Mouse (Mus musculus): ENCODE results near the gene Hbb-bh1.
"Not testable (repeated sequence)": the region's sequence is repeated elsewhere in the genome, so short reads cannot be mapped to it uniquely, and the experiment has no call there.

The Hbb-bh1 gene

DNA sequence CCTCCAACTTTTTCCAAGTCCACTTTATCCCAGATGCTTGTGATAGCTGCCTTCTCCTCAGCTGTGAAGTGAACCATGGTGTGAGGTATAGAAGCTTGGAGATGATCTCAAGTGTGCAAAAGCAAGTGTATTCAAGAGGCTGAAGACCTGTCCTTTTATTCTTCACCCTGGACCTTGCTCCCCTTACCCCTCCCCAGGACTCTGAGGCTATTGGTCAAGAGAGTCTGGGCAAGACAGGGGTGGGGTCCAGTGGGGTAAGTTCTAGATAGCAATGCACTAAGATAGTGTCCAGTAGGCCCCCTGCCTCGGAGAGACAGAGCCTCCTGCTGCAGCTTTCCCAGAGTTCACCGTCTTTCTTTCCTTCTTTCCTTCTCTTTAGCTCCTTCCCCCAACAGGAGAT, at the start of gene Hbb-bh1:
TSS of gene Hbb-bh1 (minus strand) at position 131 of the 400 bp plus-strand sequence.
- no peak for DNase-seq

DNA sequence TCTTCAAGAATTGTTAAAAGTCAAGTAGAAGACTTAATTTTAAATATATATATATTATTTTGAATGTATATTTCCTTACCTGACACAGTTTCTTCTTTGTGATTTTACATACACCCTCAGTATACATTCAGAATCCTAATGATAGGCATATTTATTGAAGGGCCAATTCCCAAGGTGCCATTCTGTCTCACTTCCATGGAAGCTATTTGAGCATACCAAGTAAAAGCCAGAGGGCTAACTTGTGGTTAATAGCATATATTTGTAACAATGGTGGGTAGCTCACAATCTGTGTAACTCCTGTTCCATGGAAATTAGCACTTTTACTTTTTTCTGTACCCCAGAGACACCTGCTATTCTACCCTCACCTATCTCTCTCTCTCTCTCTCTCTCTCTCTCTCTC, 43.2 kb upstream of the Hbb-bh1 start, which contains the start of gene Olfr66:
TSS of gene Olfr66 (minus strand) at position 101 of the 400 bp plus-strand sequence.
- no peak for DNase-seq

DNA sequence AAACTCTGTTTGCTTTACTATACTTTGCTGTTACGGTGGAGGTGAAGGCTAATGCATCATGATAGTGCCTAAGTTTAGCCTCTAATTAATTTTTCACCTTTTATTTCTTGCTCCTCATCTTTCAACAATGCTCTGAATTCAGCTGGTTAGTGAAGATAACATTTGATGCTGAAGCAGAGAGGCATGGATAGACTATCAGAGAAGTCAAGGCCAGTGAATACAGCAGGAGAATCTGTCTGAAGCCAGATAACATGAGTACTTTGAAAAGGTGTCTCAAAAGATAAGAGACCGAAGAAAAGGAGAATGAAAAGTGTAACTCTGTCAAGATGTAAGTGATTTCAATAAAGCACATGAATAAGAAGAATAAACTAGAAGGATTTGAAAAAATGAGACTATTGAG, 34.1 kb upstream of the Hbb-bh1 start:
- DNase-seq: no peak

DNA sequence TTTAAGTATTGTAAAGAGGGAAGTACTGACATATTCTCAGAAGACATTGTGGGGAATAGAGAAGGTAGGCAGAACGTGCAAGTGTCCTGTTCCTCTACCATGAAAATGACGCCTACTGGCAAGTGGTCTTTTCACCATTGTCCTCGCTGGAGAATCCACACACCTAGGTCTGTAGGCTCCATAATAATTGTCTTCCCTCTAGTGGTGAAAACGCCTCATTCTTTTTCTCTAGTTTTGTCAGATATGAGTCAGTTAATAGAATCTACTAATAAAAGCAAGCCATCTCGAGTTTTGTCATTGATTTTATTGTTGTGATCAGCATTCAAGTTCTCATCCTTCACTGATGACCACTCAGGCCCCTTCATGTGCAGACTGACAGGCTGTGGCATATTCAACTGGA, 31.5 kb upstream of the Hbb-bh1 start:
- DNase-seq: no peak

DNA sequence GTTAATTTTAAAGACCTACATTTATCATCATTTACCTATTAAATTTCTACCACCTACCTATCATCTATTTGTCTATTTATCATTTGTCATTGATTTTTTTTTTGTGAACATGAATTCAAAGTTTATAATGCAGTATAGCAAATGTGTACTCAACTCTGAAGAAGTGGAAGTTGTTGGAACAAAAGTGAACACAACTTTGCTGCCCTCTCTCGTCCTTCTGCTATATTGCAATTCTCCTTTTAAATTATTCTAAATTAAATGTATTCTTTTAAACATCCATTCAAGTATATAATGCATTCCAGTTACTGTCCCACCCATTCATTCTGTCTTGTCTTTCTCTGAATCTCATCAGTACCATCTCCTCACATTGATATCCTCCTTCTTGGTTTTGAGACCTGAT, 30.1 kb upstream of the Hbb-bh1 start:
- DNase-seq: no peak

DNA sequence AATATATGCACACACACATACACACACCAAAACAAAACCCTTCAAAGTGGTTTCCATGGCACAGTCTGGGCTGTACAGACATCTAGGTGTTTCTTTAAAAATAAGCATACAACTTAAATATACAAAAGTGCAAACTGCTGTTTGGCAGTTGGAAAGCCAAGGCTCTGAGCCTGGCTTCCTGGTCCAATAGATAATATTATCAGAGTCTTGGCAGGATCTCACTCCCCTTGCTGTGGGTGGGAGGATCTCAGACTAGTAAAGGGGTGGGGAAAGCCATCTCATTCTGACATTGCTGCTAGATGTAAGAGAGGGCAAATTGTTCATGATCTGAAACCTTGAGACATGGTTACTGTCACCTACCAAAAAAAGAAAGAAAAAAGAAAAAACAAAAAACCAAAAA, 27.7 kb upstream of the Hbb-bh1 start:
- DNase-seq: no peak

DNA sequence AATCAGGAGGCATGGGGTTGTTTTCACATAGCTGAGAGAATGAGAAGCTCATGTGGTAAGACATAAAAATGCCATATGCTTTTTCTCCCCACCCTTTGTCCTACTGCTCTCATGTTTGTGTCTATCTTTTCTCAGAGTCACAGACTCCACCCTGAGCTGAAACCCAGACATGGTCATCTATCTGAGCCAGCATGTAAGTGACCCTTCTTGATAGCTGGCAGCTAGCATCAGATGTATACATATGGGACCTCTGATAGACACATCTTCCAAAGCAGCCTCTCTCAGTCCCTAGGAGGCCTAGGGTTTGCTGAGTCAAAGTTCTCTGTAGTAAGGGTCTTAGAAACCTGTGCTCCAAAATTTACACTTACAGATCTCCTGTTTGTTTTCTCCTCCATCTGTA, 22.8 kb upstream of the Hbb-bh1 start:
- DNase-seq: no peak

DNA sequence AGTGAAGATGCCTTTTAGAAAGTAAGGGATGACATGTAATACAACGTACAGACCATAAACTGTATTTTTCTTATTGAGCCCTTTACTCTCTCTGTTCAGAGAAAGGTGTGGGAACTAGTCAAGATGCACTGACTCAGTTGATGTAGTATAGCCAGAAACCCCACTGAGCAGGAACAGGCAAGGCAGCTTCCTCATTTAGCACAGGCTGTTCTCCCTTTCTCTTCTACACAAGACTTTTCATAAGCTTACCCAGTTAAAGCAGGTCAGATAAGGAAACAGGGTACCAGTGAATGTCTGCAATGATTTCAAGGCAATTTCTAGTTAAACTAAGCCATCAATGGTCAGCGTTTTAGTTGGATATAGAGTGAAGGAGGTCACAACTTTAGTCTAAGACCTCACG, 18.6 kb upstream of the Hbb-bh1 start:
- DNase-seq: no peak

DNA sequence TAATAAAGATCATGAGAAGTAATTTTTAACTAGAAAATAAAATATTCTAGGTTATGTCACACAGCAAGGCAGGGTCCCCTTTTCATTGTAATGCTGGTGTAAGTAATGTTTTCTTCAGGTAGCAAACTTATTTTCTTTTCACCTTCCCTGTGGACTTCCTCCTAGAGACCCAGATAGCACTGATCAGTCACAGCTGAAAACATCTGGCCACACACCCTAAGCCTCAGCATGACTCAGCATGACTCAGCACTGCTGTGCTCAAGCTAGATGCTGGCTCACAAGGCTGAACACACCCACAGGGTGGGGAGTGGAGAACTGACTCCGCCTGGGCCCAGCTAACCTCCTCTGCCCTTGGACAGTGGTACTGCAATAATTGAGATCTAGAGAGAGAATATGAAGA, 17.9 kb upstream of the Hbb-bh1 start:
- DNase-seq: no peak

DNA sequence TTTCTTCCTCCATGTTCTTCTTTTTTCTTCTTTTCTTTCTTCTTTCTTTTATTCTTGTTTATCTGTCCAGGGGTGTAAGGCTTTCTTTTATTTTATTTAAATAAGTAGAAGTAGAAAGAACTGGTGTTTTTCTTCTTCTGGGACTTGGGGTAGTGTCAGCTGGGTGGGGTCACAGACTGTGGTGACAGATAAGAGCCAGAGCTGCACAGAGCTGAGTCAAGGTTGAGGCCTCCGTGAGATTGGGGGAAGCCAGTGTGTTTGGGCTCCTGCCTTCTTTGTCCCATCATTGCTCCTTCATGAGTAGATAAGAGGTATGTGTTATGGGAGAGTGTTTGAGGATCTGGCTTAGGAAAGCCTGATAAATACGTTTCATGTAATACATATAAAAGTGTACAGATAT, 16.1 kb upstream of the Hbb-bh1 start:
- DNase-seq: no peak

DNA sequence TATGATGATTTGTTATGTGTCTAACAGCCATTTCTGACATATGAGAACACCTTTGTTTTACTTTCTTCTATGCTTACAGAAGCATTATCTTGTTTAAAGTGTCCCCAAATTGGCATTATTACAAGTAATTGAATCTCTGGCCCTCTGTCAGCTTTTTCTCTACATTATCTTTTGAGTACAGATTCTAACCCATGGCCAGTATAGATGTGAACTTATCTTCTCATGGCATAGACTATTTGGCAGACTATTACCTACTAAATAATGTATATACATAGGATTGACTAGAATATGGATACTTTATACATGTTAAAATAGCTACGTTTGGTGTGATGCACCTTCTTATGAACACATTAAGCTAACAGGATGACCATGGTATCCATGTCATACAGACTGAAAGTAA, 11.7 kb upstream of the Hbb-bh1 start:
- DNase-seq: no peak

DNA sequence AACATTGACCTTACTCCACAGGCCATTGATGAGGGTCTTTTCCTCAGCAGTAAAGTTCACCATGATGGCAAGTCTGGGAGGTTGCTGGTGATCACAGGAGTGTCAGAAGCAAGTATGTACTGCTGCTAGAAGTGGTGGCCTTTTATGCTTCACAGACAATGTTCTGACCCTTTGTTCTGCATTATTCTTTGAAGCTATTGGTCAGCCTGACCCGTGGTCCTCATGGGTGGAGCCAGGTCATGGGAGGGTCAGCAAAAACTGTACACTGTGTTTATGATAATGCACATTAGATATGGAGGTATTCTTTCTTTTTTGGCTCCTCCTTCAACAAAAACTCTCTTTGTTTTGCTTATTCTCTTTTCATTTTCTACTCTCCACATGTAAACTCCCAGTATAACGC, 10.1 kb upstream of the Hbb-bh1 start, which contains the start of gene Hbb-y:
TSS of gene Hbb-y (minus strand) at position 127 of the 400 bp plus-strand sequence.
- no peak for DNase-seq

DNA sequence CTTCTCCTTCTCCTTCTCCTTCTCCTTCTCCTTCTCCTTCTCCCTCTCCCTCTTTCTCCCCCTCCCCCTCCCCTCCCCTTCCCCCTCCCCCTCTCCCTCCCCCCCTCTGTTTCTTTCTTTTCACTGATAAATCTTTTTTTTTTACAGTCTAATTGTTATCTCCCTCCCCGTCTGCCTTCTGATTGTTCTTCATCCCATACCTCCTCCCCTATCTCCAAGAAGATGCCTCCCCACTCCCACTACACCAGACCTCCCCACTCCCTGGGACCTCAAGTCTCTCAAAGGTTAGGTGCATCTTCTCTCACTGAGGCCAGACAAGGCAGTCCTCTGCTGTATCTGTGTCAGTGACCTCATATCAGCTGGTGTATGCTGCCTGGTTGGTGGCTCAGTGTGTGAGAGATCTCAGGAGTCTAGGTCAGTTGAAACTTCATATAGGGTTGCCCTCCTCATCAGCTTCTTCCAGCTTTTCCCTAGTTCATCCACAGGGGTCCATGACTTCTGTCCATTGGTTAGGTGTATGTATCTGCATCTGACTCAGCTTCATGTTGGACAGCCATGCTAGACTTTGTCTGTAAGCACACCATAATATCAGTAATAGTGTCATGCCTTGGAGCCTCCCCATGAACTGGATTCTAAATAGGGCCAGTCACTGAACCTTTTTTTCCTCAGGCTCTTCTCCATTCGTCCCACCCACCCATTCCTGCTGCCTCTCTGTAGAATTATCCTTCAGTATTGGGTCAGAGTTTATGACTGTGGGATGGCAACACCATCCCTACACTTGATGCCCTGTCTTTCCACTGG, 1.8 kb upstream of the Hbb-bh1 start:
- no peak for DNase-seq

DNA sequence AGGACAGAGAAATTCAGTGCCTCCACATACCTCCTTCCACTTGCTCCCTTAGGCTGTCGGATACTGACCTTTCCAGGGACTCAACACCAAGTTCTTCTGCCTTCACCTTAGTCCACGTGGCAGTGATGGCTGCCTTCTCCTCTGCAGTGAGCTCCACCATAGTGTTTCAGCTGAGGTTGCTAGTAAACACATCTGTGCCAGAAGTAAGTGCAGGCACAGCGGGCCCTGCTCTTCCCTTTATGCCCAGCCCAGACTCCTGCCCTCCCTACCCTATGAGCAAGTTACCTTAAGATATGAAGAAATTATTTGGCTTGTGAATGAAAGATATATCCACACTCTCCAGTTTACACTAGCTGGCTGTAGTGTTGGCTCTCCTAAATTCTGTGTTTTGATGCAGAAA, 2.7 kb downstream of the Hbb-bh1 start, which contains the start of gene Hbb-bh2:
TSS of gene Hbb-bh2 (minus strand) at position 253 of the 400 bp plus-strand sequence.
- no peak for DNase-seq

DNA sequence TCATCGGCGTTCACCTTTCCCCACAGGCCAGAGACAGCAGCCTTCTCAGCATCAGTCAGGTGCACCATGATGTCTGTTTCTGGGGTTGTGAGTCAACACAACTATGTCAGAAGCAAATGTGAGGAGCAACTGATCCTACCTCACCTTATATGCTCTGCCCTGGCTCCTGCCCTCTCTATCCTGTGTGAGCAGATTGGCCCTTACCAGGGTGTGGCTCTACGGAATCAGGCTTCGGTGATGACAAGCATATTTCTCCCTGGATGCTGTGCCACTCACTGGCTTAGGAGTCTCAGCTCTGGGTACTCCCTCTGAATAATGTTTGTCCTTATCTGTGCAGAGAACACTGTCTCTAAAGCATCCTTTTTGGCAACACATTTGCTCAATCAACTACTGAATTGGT, 15.2 kb downstream of the Hbb-bh1 start, which contains the start of gene Hbb-bs:
TSS of gene Hbb-bs (minus strand) at position 289 of the 400 bp plus-strand sequence.
- no peak for DNase-seq

DNA sequence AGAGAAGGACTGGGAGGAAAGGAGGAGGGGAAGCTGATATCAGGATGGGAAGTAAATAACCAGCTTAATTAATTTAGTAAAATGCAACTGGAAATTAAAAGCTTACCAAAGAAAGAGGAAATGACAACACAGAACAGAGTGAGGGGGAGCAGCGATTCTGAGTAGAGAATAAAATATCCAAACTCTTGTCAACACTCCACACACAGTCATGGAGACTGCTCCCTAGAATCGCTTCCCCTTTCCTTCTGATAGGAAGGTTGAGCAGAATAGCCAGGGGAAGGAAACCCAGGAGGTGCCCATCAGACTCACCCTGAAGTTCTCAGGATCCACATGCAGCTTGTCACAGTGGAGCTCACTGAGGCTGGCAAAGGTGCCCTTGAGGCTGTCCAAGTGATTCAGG, 15.8 kb downstream of the Hbb-bh1 start:
- not testable (repeated sequence) for DNase-seq

DNA sequence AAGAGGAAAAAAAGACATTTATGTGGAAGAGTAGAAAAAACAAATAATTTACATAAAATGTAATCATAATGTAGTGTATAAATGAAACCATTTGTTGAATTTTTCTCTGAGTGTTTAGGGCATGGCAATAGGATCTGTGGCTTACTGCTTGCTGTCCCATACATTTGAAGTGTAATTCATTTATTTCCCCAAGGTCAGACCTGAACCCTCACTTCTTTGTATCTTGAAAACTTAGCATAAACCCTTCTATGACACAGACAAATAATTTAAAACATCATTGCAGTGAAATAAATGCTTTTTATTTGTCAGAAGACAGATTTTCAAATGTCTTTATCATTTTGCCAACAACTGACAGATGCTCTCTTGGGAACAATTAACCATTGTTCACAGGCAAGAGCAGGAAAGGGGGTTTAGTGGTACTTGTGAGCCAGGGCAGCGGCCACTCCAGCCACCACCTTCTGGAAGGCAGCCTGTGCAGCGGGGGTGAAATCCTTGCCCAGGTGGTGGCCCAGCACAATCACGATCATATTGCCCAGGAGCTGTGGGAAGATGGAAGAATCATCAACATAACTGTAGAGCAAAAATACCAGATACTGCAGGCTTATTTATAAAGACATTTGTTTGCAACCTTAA, 16.6 kb downstream of the Hbb-bh1 start:
- DNase-seq: no peak

DNA sequence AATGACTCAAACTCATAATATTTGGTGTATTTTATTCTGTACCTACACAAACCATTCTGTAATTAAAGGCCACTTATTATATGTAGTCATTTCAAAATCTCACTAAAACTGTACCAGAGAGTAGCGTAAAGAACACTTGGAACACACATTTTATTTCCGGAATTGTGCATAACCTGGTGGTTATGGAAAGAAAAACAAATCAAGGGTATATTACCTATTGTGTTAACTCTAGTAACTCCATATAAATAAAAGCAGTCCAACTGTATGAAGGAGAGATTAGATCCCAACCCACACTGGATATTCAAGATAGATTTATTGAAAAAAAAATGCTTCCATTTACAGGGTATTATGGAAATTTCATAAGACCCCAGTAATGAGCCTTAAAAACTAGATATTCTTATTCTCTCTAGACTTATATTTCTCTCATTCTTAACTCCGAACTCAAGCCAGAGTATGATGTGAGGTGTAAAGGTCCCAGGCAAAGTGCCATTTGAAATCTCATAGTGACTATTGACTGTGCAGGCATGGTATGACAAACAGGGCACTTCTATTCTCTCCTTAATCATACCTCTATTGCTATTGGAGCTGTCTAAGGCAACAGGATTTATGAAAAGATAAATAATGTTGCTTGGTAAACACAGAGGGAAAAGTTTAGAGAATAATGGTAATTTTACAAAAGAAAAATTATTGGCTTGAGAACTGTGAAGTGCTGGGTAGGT, 17.3 kb downstream of the Hbb-bh1 start:
- DNase-seq: no peak

DNA sequence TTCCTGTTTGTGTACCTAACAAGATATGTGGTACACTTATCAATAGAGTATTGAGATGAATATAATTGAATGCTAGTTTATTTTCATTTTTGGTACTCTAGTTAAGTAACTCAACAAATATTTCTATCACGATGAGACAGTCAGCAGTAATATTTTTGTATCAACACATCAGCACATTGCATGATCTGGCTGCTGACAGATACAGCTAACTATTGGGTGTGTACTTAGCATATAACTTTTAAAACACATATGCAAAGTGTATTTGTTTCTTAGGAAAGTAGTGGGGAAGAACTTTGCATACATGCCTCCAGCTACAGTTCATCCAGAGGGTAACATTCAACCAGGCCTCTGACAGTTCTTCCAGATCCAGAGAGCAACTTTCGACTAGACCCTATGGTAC, 18.4 kb downstream of the Hbb-bh1 start:
- no peak for DNase-seq

DNA sequence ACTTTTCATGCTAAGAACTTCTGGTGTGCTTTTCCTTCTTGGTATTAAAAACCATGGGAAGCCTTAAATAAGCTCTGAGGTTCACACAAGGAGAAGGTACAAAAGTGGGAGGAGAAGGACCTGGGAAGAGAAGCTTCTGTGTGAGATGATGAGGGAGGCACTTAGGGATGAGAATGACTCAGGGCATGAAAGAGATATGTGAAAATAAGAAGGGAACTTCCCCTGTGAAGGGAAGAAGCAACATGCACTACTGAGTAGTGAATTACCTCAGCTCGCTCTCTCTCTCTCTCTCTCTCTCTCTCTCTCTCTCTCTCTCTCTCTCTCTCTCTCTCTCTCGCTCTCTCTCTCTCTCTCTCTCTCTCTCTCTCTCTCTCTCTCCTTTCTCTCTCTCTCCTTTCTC, 27.9 kb downstream of the Hbb-bh1 start:
- not testable (repeated sequence) for DNase-seq

DNA sequence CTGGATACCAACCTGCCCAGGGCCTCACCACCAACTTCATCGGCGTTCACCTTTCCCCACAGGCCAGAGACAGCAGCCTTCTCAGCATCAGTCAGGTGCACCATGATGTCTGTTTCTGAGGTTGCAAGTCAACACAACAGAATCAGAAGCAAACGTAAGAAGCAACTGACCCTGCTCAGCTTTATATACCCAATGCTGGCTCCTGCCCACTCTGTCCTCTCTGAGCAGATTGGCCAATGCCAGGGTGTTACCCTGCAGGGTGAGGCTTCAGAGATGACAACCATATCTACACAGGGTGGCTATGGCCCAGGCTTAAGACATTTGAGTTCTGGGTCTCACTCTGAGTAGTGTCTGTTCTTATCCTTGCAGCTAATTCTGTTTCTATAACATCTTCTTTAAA, 29.2 kb downstream of the Hbb-bh1 start, which contains the start of gene Hbb-bt:
TSS of gene Hbb-bt (minus strand) at position 231 of the 400 bp plus-strand sequence.
- DNase-seq: no peak

DNA sequence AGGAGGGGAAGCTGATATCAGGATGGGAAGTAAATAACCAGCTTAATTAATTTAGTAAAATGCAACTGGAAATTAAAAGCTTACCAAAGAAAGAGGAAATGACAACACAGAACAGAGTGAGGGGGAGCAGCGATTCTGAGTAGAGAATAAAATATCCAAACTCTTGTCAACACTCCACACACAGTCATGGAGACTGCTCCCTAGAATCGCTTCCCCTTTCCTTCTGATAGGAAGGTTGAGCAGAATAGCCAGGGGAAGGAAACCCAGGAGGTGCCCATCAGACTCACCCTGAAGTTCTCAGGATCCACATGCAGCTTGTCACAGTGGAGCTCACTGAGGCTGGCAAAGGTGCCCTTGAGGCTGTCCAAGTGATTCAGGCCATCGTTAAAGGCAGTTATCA, 29.8 kb downstream of the Hbb-bh1 start:
- DNase-seq: not testable (repeated sequence)

DNA sequence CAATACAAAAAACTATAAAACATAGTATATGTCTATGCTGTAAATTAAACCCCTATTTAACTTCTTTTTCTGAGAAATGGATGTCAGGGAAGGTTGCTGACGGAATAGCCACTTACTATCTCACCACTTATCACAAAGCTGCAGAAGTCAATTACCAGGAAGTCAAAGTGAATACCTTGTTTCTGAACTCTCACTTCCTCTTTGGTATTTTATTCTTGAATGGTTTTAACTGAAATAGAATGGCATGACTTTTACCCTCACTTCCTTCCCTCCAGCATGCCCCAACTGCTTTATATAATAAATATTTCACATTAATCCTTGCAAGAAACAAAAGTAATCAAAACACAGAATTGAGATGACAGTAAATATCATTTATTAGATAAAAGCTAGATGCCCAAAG, 30.8 kb downstream of the Hbb-bh1 start:
- no peak for DNase-seq
